Mouse (Mus musculus): Measurements from ENCODE around the gene Gimap4.

Gimap4 gene

DNA sequence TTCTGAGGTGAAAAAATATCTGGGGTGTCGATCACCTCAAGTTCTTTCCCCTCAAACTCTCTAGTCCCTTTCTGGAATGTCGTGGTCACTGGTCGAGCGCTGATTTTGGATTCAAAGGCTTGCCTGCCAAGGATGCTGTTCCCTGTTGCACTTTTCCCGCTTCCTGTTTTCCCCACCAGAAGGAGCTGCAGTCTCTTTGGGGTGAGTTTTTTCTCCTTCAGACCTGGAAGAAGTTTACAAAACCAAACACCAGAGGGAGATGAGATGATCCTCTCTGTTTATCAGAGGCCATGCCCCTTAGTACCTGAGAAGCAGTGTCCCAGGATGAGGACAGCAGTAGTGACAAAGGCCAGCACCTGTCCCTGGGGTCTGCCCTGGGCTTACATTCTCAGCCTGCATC is 18.3 kb downstream of the Gimap4 start:
- no peak for DNase-seq

DNA sequence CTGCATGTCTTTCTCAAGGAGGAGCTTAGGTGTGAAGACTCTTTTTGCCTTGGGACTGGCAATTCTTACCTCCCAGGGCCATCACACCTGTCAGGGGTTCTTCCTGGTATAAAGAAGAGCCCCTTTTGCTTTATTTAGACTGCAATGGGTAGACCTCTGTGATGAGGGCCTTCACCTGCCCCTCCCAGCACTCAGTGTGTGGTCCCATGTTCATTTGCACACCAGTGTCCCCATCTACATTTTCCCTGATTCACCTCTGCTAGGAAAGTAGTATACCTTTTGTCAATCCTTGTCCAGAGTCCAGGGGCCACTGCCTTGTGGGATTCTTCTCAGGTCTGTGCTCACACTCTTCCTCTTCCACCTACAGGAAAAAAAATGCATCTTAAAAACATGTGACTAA is 19.8 kb downstream of the Gimap4 start:
- no peak for DNase-seq

DNA sequence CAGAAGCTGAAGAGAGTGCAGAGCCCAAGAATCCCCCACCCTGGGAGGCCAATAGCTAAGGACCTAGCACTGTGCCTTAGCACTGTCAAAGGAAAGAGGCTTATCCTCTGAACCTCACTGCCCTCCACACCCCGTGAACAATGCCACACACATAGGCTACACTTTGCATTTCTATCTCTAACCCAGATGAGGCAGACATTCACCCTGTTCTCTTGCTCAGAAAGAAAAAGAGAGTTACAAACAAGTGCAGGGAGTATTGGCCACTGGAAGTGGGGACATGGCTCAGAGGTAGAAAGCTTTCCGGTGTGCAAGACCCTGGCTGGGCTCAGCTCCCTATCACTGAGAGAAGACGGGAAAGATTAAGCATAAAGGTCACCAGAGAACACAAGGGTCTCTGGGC is 21.8 kb downstream of the Gimap4 start:
- no peak for DNase-seq

DNA sequence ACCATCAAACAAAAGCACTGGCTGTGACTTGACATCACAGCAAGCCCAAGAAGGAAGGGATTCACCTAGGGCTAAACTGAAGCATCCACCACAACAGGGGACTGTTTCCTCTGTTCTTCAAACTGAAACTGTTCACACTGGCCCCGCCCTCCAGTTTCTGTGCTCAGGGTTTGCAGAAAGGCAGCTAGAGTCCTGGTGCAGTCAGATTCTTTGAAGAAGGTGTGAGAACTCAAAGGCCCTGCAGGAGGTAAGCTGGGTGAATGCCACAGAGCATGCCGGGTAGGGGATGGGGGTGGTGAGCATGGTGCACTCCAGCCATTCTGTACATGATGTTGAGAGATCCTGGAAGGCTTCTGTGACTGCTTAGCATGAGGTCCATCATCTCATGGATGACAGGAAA is 34.1 kb downstream of the Gimap4 start, which contains the start of the genes Gm28053 and Gimap7:
Gene Gm28053 (plus strand): TSS at position 153 of the 400 bp plus-strand sequence.
Gene Gimap7 (plus strand): TSS at position 167 of the 400 bp plus-strand sequence.
- DNase-seq = no peak

DNA sequence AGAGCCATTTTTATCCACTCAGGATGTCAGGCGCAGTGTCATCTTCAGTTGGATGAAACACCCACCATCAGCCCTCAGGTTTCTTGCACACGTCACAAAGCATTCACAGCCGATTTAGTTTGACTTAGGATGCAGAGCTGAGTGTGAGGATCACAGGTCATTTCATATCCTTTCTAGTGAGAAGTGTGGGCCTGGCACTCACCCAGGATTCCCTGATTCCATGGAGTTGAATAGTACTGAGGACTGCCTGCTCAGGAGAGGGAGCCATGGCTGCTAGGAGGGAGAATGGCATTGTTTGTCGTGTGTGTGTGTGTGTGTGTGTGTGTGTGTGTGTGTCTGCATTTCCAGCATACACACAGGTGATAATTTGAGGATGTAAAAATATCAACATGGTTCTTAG is 36.0 kb downstream of the Gimap4 start:
- no peak for DNase-seq

DNA sequence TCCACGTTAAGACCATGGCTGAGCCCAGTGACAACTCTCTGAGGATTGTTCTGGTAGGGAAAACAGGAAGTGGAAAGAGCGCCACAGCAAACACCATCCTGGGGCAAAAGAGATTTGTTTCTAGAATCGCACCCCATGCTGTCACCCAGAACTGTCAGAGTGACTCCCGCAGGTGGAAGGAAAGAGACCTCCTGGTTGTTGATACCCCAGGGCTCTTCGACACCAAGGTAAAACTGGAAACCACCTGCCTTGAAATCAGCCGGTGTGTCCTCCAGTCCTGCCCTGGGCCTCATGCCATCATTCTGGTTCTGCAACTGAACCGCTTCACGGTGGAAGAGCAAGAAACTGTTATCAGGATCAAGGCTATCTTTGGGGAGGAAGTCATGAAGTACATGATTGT is 39.1 kb downstream of the Gimap4 start:
- DNase-seq = no peak

DNA sequence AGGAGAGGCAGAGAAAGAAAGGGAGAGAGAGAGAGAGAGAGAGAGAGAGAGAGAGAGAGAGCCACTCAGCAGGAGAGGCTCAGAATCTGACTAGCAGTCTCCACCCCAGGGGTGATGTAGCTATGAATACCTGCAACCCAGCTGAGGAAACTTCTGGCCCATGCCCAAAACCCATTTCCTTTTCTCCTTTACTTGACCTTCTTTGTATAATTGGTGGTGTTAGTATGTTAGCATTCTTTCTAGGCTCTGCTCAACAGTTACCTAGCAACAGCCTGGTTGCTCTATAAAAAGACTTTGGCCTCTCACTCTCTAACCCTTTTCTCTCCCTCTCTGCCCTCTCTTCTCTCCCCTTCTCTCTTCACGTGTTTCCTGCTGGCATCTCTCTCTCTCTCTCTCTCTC is 41.1 kb downstream of the Gimap4 start:
- DNase-seq = peak; percentile 73 to 89

DNA sequence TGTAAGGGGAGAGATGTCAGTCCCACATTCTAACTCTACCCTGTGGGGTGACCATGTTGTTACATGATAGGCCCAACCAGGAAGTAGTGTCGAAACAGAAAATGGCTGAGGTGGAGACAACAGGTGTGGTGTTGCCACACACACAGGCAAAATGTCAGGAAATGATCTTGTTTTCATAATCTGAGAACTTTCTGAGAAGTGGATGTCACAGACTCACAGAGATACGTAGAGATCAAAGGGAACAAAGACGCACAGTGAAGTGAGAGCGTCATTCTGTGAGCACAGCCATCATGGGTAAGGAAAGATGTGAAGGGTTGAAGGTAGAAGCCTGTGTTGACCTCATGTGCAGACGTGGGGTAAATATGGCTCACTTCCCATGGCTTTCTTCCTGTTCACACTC is 43.4 kb downstream of the Gimap4 start:
- no peak for DNase-seq

DNA sequence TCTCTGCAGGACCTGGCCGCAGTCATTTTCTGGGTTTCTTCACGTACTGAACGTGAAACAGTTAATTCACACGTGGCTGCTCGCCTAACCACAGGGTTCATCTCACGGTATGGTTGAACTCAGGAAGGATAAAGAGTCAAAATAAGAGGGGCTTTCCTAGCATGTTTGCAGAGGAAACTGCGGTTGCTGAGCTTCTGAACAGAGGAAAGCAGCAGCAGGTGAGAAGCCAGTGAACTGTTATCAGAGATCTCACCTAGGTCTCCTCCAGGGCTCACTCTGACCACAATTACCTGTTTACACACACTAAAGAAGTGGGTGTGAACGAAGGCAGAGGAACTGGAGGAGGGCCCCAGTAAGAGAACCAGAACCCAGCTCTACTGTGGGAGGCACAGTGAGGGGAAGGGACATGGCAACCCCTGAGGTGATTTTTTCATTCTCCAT is 48.5 kb downstream of the Gimap4 start:
- DNase-seq = peak; percentile 32 to 33

DNA sequence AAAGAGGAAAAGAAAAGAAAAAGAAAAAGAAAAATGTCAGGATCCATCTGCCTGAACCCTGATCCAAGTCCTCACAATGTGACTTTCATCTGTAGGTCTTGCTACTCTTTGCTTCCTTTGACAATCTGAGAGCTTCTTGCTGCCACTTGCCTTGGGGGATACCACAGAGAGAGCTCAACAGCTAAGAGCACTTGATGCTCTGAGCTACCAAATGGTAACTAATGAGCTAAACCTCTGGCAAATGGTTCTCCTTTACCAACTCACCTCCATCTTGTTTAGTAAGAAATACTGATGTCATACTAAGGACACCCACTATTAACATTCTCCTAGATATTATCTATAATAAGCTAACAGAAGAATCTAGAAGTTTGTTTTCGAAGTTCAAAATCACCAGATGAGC is 49.3 kb downstream of the Gimap4 start:
- DNase-seq = no peak

DNA sequence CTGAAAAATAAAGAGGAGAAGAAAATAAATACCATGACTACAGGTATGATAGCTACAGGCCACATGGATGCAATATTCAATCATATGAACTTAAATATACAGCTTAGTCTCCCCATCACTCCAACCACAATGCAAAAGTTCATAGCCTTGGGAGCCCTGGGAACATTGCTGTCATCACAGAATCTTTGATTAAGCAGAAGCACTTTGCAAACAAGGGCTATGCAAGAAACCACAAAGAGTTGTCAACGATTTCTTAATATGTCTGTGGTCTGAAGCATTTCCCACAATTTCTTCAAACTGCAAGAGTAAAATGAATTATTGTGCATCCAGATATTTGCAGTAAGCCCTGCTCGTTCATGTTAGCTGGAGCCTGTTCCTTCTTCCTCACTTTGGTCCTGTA is 52.7 kb downstream of the Gimap4 start:
- no peak for DNase-seq

DNA sequence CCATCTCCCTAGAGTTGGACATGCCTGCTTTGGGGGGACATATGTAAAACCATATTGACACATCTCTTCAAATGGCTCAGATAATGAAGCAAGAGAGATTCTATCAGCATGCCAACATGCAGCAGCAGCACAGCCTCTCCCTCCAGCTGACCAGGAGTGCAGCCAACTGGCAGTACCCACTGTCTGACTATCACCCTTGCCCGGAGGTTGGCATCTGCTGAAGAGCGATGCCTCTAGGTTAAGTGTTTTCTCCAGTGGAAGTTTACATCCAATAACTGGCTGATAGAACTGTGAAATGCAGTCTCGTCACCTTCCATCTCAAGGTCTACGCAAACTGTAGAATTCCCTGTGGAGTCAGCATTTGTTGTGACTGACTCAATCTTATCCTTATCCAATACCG is 53.3 kb downstream of the Gimap4 start:
- no peak for DNase-seq

DNA sequence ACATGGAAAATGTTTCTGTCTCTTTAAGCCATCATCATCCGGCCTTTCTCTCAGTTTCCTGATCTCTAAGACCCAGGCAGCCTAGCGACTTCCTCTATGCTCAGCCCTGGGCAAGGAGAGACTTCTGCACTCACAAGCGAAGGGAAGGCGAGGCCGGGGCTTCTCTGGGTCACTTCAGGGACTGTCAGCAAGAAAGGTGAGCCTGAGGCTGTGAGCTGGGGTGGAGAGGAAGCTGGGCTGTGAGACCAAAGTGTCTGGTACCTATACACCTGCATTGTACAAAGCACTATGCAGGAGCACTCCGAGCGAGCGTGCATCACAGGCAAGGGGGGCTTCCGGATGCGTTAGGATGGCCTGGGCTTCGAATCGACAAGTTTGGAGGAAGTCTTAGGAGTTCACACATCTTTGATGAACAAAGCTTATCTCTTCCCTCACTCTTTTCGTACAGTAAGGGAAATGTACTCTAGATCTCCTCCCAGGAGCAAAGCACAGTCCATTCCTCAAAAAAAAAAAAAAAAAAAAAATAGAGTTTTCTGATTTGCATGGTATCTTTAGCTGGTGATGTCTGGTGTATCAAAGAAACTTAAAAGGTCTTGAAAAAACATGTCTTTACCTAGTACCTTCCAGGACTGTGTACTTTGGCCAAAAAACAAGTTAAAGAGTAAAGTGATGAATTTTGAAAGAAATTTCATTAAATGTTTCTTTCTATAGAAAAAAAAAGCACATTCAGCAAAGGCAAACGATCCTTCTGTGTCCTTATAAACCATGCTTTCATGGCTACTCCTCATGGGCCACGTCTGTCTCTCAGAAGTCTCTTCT is 54.8 kb downstream of the Gimap4 start, which contains the start of gene Gimap1:
Gene Gimap1 (plus strand): TSS at position 94 of the 819 bp plus-strand sequence.
- DNase-seq = peak; percentile 52 to 59

DNA sequence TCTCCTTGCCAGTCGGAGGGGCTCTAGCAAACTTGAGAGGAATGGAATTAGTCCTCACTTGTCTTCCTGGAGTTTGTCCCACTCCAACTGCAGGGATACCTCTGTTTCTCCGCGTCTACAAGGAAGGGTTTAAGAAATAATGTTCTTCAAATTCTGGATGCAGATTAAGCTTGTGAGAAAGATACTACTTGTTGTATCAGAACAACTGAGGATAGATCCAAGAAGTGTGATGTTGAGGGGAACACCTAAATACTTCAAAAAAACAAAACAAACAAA is 55.4 kb downstream of the Gimap4 start:
- DNase-seq = no peak

DNA sequence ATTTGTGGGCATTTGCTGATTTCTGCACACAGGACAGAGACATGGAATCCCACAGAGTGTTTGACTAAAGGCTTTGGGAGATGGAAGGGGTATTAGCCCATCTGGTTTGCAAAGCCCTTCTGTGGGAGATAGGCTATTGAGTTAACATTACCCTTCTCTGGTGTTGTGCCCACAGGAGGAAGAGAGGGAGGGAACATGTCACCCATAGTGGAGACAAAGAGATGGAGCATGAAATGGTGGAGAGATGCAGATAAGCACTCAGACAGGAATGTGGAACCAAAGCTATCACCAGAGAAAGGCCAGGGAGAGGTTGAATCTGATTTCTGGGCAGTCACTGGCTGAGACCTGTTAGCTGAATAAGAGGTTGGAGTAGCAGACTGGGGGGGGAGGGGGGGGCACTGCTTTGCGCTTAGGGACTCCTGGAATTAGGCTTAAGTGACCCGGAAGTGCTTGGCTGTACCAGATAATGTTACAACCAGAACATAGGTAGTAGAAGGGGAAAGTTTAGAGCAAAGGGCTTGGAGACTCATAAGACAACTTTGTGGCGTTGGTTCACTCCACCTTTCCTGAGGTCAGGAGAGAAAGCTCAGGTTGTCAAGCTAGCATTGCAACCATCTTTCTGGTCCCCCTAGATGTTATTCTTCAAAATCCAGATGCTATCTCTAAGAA is 56.3 kb downstream of the Gimap4 start:
- DNase-seq = no peak

DNA sequence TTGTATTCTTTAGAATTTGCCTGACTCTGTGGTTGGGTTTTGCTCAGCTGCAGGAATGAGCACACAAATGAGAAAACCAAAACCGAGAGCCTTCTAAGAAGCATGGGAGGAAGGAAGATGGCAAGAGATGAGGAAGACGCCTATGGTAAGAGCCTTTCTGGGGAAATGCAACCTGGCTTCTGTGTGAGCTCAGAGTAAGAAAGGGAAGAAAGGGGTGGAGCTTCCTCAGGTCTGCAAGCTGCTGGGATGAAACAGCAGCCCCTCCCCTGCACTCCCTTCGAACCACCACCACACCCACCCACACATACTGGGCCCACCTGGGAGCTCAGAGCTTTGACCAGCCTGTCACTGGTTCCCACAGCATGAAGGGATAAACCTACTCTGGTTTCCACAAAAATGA is 56.9 kb downstream of the Gimap4 start:
- DNase-seq = no peak
